Mouse (Mus musculus) CH12.LX (cell line): ENCODE measurements around the gene Tlr2.

Experiments
- CTCF ChIP-seq, 2 experiments: IDR thresholded peaks in 1 of 2; conservative IDR thresholded peaks in 1 of 2; 2 replicates each; pipeline ENCODE4 v1.5.1; 2011 to 2012; ENCODE audit warnings: low read depth in 2 of 2, low read length in 2 of 2, improper control_type of control experiment in 1 of 2, inconsistent platforms in 1 of 2, mild to moderate bottlenecking in 1 of 2, moderate library complexity in 1 of 2
- EP300 ChIP-seq: IDR thresholded peaks from 2 replicates; pipeline ENCODE4 v1.6.1; 2011; ENCODE audit warnings: low read length, improper control_type of control experiment
- MYC ChIP-seq: IDR thresholded peaks from 2 replicates; pipeline ENCODE4 v1.6.1; 2011; ENCODE audit warnings: low read depth, mild to moderate bottlenecking, improper control_type of control experiment, low read length
- POLR2A ChIP-seq: IDR thresholded peaks from 2 replicates; pipeline ENCODE4 v1.6.1; 2011; ENCODE audit warnings: low read depth, mild to moderate bottlenecking, improper control_type of control experiment, low read length
- SMC3 ChIP-seq: IDR thresholded peaks from 2 replicates; pipeline ENCODE4 v1.6.1; 2011; ENCODE audit warnings: low read depth, low read length, improper control_type of control experiment
- UBTF ChIP-seq: IDR thresholded peaks from 2 replicates; pipeline ENCODE4 v1.6.1; 2012; ENCODE audit warnings: low read depth, mild to moderate bottlenecking, inconsistent platforms, low read length, improper control_type of control experiment, moderate library complexity

DNA sequence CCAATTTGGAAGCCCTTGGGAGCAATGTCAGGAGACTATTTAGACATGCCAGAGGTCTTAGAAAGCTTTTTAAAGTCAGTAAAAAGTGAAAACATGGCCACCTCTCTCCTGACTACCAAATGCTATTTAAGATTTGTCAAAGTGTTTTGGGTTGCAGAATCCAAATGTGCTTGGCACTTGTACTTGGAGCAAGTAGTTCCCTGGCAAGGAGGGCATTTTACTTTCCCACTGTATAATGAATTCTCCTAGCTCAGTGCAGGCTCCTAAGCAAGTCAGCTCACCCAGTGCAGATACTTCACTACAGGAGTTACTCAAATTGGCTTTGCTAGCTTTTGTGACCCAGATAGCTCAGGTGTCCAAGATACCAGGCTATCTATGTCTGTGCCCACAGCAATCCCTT, 28.7 kb downstream of the Tlr2 start:
- TF ChIP-seq CTCF (conservative IDR thresholded peaks at IDR 0.05 in 1 of 2, IDR thresholded peaks at IDR 0.05 in 1 of 2; ENCODE audit: low read depth in 2 of 2, low read length in 2 of 2) (no peak), POLR2A (no peak), MYC (no peak), EP300 (no peak), UBTF (no peak), SMC3 (no peak)
